Mouse (Mus musculus): ENCODE results near the gene 2900026A02Rik.

DNA sequence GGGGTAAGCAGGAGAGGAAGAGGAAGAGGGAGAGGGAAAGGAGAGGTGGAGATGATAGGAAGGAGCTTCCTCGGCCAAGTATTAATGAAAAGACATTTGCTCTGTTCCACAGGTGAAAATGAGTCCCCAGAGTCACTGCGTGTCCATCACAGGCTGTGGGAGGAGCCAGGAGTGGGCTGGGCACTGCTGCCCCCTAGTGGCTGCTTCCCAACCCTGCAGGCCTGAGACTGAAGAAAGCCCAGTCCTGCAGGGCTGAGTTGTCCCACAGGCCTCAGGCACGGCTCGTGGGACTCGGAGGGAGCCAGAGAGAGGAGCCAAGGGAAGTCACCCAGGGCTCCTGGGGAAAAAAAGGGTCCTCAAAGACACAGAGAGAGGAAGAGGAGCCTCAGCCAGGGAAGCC is 47.7 kb downstream of the 2900026A02Rik start:
- TF ChIP-seq USF1 (IDR thresholded peaks at IDR 0.05; ENCODE audit: low read depth) (no peak), TCF3 (IDR thresholded peaks at IDR 0.05; ENCODE audit: insufficient read length, low read depth) (no peak), MAX (IDR thresholded peaks at IDR 0.05; ENCODE audit: low read depth) (no peak), POLR2A (IDR thresholded peaks at IDR 0.05; ENCODE audit: insufficient read length, low read depth) (no peak)

Data from myocyte (in vitro differentiated cells).